Mouse (Mus musculus) embryonic facial prominence, embryonic 12.5 days (tissue): ENCODE results near the gene Gm5938. TPM values are rescaled to one million over a fixed set of nuclear protein-coding genes. Genes with fewer than 3 reads are reported as not detected.

Experiments
- ATAC-seq: fragments of 200-750 bp; cut with Nextera tagmentation; 2 replicates; pipeline ENCODE4 v1.8.0; 2017; ENCODE audit not compliant: insufficient number of reproducible peaks, insufficient read depth, low FRiP score, low TSS enrichment
- H3K27ac ChIP-seq: fragments of 300-500 bp; sonication (generic); 2 replicates; pipeline ENCODE4 v1.5.1; 2016; ENCODE audit warnings: mild to moderate bottlenecking
- H3K27me3 ChIP-seq: fragments of 300-500 bp; sonication (generic); 2 replicates; pipeline ENCODE4 v1.6.1; 2016; ENCODE audit warnings: mild to moderate bottlenecking, moderate library complexity
- H3K36me3 ChIP-seq: fragments of 300-500 bp; sonication (generic); 2 replicates; pipeline ENCODE4 v1.6.1; 2016; ENCODE audit warnings: mild to moderate bottlenecking
- H3K4me1 ChIP-seq: fragments of 300-500 bp; sonication (generic); 2 replicates; pipeline ENCODE4 v1.6.1; 2016
- H3K4me2 ChIP-seq: fragments of 300-500 bp; sonication (generic); replicated peaks from 2 replicates; pipeline ENCODE4 v1.6.1; 2016; ENCODE audit warnings: mild to moderate bottlenecking, moderate library complexity
- H3K4me3 ChIP-seq: fragments of 300-500 bp; sonication (generic); 2 replicates; pipeline ENCODE4 v1.5.1; 2016; ENCODE audit warnings: mild to moderate bottlenecking
- H3K9ac ChIP-seq: fragments of 300-500 bp; sonication (generic); 2 replicates; pipeline ENCODE4 v1.6.1; 2016; ENCODE audit warnings: mild to moderate bottlenecking, moderate library complexity
- H3K9me3 ChIP-seq: fragments of 300-500 bp; sonication (generic); 2 replicates; pipeline ENCODE4 v1.6.1; 2016; ENCODE audit warnings: mild to moderate bottlenecking, moderate library complexity
- WGBS: fragments of 180-500 bp; shearing (Covaris S2); methylation state at CpG from one replicate; pipeline ENCODE4 v1.1.7; 2016; 5-methylcytosine and 5-hydroxymethylcytosine counted together
- polyA plus RNA-seq: library from polyadenylated mRNA; unstranded; fragments of >200 nt; fragmentation: Nextera tagmentation; extraction: Ambion mirVana; gene quantifications from 2 replicates; pipeline ENCODE4 v1.2.1, GENCODE M21; 2016

Gene Gm5938
- polyA plus RNA-seq, result not detected in 2 replicates

DNA sequence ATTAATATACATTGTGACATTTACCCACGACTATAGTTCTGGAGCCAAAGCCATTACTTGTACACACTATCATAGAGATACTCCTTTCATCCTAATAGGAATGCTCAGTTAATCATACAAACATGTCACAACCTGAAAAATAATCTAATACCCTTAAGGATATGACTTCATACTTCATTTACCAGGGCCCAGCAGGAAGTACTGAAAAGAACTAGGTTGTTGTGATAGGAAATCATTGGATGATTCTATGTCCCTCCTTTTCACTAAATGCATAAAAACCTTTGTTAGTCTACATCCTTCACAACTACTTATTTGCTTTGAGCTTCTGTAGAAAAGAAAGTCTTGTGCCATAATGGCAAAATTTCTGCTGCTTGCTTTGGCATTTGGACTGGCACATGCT, at the start of gene Gm5938:
Gene Gm5938 (plus strand): TSS at position 301 of the 400 bp plus-strand sequence.
- WGBS, result 50% methylated on average over 1 of the region's 1 CpGs

DNA sequence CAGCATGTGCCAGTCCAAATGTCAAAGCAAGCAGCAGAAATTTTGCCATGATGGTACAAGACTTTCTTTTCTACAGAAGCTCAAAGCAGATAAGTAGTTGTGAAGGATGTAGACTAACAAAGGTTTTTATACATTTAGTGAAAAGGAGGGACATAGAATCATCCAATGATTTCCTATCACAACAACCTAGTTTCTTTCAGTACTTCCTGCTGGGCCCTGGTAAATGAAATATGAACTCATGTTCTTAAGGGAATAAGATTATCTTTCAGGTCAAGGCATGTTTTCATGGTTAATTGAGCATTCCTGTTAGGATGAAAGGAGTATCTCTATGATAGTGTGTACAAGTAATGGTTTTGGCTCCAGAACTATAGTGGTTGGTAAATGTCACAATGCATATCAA, 34.0 kb upstream of the Gm5938 start, which contains the start of gene Obp1a:
Gene Obp1a (minus strand): TSS at position 101 of the 400 bp plus-strand sequence.
- Histone ChIP-seq H3K4me2 (no peak within 1 kb of the TSS), H3K9me3 (no peaks in the 10 kb centered on the region), H3K4me1 (no peaks in the 10 kb centered on the region), H3K4me3 (no peak within 1 kb of the TSS), H3K9ac (no peak within 1 kb of the TSS), H3K27ac (no peak within 1 kb of the TSS), H3K27me3 (no peaks in the 10 kb centered on the region), H3K36me3 (no peaks in the 10 kb centered on the region)
- ATAC-seq, result no peak

More for the DNA sequence above, at the start of gene Gm5938:
- no peak within 1 kb of the TSS for H3K4me3 ChIP-seq
- no peaks in the 10 kb centered on the region for H3K36me3 ChIP-seq
- H3K9me3 ChIP-seq, result no peaks in the 10 kb centered on the region
- no peaks in the 10 kb centered on the region for H3K27me3 ChIP-seq
- no peak for ATAC-seq
- H3K4me2 ChIP-seq, result no peak within 1 kb of the TSS
- H3K27ac ChIP-seq, result no peak within 1 kb of the TSS
- no peak within 1 kb of the TSS for H3K9ac ChIP-seq
- H3K4me1 ChIP-seq, result no peaks in the 10 kb centered on the region

Other genes with a start within 250 kb of the Gm5938 start
- gene 5430402E10Rik, start 200.4 kb upstream of the Gm5938 start, polyA plus RNA-seq, result not detected in 2 replicates
- not detected in 2 replicates for gene Obp1a, start 34.1 kb upstream of the Gm5938 start, polyA plus RNA-seq
- gene Obp1b, start 61.3 kb downstream of the Gm5938 start, polyA plus RNA-seq, result not detected in 2 replicates
- not detected in 2 replicates for gene Gm14743, start 120.5 kb downstream of the Gm5938 start, polyA plus RNA-seq
- not detected in 2 replicates for gene 4930480E11Rik, start 244.2 kb downstream of the Gm5938 start, polyA plus RNA-seq